Mouse (Mus musculus): Measurements from ENCODE around the gene Mrpl24. TPM values are rescaled to one million over a fixed set of nuclear protein-coding genes. Genes with fewer than 3 reads are reported as not detected.
A peak's percentile ranks its signal among the peaks of the same experiment; 100 is the strongest.

Mrpl24 gene
- polyA plus RNA-seq, 1 experiment, result 96.3 TPM

- no peak for TF ChIP-seq POLR2A (IDR thresholded peaks at IDR 0.05; ENCODE audit: control insufficient read depth, low read depth, low read length)
- TF ChIP-seq CTCF (IDR thresholded peaks at IDR 0.05; ENCODE audit: control insufficient read depth, insufficient read depth, insufficient replicate concordance, low read depth, low read length), result no peak
- Histone ChIP-seq H3K4me3 (ENCODE audit: control insufficient read depth, low read depth, low read length) (peak overlapping the region; percentile 36), H3K4me1 (ENCODE audit: control insufficient read depth, insufficient read depth, low read length) (peaks cover 37% of the 10 kb centered on the region), H3K27me3 (ENCODE audit: control insufficient read depth, insufficient read depth, low read length) (no peaks in the 10 kb centered on the region; the same call in none of the 2 replicates), H3K36me3 (ENCODE audit: control insufficient read depth, insufficient read depth, low read length) (no peaks in the 10 kb centered on the region), H3K27ac (ENCODE audit: control insufficient read depth, insufficient read depth, low read depth, low read length) (no peak overlapping the region)
Observed at GRCm38 (mm10) chr3:87947811-87948199, 28.5 kb downstream of the Mrpl24 start.

- H3K27me3 ChIP-seq (ENCODE audit: control insufficient read depth, insufficient read depth, low read length), result no peaks in the 10 kb centered on the region; the same call in none of the 2 replicates
- peak within 1 kb of the TSS; percentile 36 for H3K4me3 ChIP-seq (ENCODE audit: control insufficient read depth, low read depth, low read length)
- TF ChIP-seq CTCF (IDR thresholded peaks at IDR 0.05; ENCODE audit: control insufficient read depth, insufficient read depth, insufficient replicate concordance, low read depth, low read length), result no peak
- TF ChIP-seq POLR2A (IDR thresholded peaks at IDR 0.05; ENCODE audit: control insufficient read depth, low read depth, low read length), result no peak
- no peak within 1 kb of the TSS for H3K27ac ChIP-seq (ENCODE audit: control insufficient read depth, insufficient read depth, low read depth, low read length)
- peaks cover 40% of the 10 kb centered on the region for H3K4me1 ChIP-seq (ENCODE audit: control insufficient read depth, insufficient read depth, low read length)
- H3K36me3 ChIP-seq (ENCODE audit: control insufficient read depth, insufficient read depth, low read length), result no peaks in the 10 kb centered on the region
Observed at GRCm38 (mm10) chr3:87948378-87949265, 29.3 kb downstream of the Mrpl24 start, which contains the start of gene Crabp2. TSS of gene Crabp2 (plus strand) at chr3:87948666.

- no peak overlapping the region for H3K27ac ChIP-seq (ENCODE audit: control insufficient read depth, insufficient read depth, low read depth, low read length)
- H3K36me3 ChIP-seq (ENCODE audit: control insufficient read depth, insufficient read depth, low read length), result no peaks in the 10 kb centered on the region
- TF ChIP-seq CTCF (IDR thresholded peaks at IDR 0.05; ENCODE audit: control insufficient read depth, insufficient read depth, insufficient replicate concordance, low read depth, low read length) (no peak), POLR2A (IDR thresholded peaks at IDR 0.05; ENCODE audit: control insufficient read depth, low read depth, low read length) (no peak)
- H3K4me3 ChIP-seq (ENCODE audit: control insufficient read depth, low read depth, low read length), result no peak overlapping the region
- H3K4me1 ChIP-seq (ENCODE audit: control insufficient read depth, insufficient read depth, low read length), result peaks cover 40% of the 10 kb centered on the region
- H3K27me3 ChIP-seq (ENCODE audit: control insufficient read depth, insufficient read depth, low read length), result no peaks in the 10 kb centered on the region; the same call in none of the 2 replicates
Observed at GRCm38 (mm10) chr3:87949266-87949954, 30.1 kb downstream of the Mrpl24 start.

- no peaks in the 10 kb centered on the region for H3K36me3 ChIP-seq (ENCODE audit: control insufficient read depth, insufficient read depth, low read length)
- H3K27ac ChIP-seq (ENCODE audit: control insufficient read depth, insufficient read depth, low read depth, low read length), result no peak overlapping the region
- TF ChIP-seq POLR2A (IDR thresholded peaks at IDR 0.05; ENCODE audit: control insufficient read depth, low read depth, low read length), result no peak
- TF ChIP-seq CTCF (IDR thresholded peaks at IDR 0.05; ENCODE audit: control insufficient read depth, insufficient read depth, insufficient replicate concordance, low read depth, low read length), result no peak
- H3K27me3 ChIP-seq (ENCODE audit: control insufficient read depth, insufficient read depth, low read length), result no peaks in the 10 kb centered on the region; the same call in none of the 2 replicates
- no peak overlapping the region for H3K4me3 ChIP-seq (ENCODE audit: control insufficient read depth, low read depth, low read length)
- peaks cover 40% of the 10 kb centered on the region for H3K4me1 ChIP-seq (ENCODE audit: control insufficient read depth, insufficient read depth, low read length)
Observed at GRCm38 (mm10) chr3:87949955-87950515, 30.7 kb downstream of the Mrpl24 start.

- peak overlapping the region; percentile 9; the same call in 1 of the 2 replicates for H3K4me3 ChIP-seq (ENCODE audit: control insufficient read depth, low read depth, low read length)
- peaks cover 35% of the 10 kb centered on the region for H3K4me1 ChIP-seq (ENCODE audit: control insufficient read depth, insufficient read depth, low read length)
- no peak overlapping the region for H3K27ac ChIP-seq (ENCODE audit: control insufficient read depth, insufficient read depth, low read depth, low read length)
- no peaks in the 10 kb centered on the region; the same call in none of the 2 replicates for H3K27me3 ChIP-seq (ENCODE audit: control insufficient read depth, insufficient read depth, low read length)
- no peaks in the 10 kb centered on the region for H3K36me3 ChIP-seq (ENCODE audit: control insufficient read depth, insufficient read depth, low read length)
- no peak for TF ChIP-seq CTCF (IDR thresholded peaks at IDR 0.05; ENCODE audit: control insufficient read depth, insufficient read depth, insufficient replicate concordance, low read depth, low read length)
- TF ChIP-seq POLR2A (IDR thresholded peaks at IDR 0.05; ENCODE audit: control insufficient read depth, low read depth, low read length), result no peak
Observed at GRCm38 (mm10) chr3:87951946-87952345, 32.6 kb downstream of the Mrpl24 start.

- H3K4me3 ChIP-seq (ENCODE audit: control insufficient read depth, low read depth, low read length), result no peak overlapping the region; the same call in 1 of the 2 replicates
- no peaks in the 10 kb centered on the region; the same call in none of the 2 replicates for H3K27me3 ChIP-seq (ENCODE audit: control insufficient read depth, insufficient read depth, low read length)
- H3K36me3 ChIP-seq (ENCODE audit: control insufficient read depth, insufficient read depth, low read length), result no peaks in the 10 kb centered on the region
- H3K4me1 ChIP-seq (ENCODE audit: control insufficient read depth, insufficient read depth, low read length), result peaks cover 30% of the 10 kb centered on the region
- H3K27ac ChIP-seq (ENCODE audit: control insufficient read depth, insufficient read depth, low read depth, low read length), result no peak overlapping the region
- TF ChIP-seq CTCF (IDR thresholded peaks at IDR 0.05; ENCODE audit: control insufficient read depth, insufficient read depth, insufficient replicate concordance, low read depth, low read length) (no peak), POLR2A (IDR thresholded peaks at IDR 0.05; ENCODE audit: control insufficient read depth, low read depth, low read length) (no peak)
Observed at GRCm38 (mm10) chr3:87952440-87952839, 33.1 kb downstream of the Mrpl24 start.

Measured in testis, adult 2 months (tissue).